Mouse (Mus musculus) hindbrain, postnatal 0 days (tissue): ENCODE results near the gene Npy1r. TPM values are rescaled to one million over a fixed set of nuclear protein-coding genes. Genes with fewer than 3 reads are reported as not detected.

ENCODE experiments used
- ATAC-seq: fragments of 200-750 bp; cut with Nextera tagmentation; 2 replicates; pipeline ENCODE4 v1.8.0; 2017; ENCODE audit warnings: mild to moderate bottlenecking, moderate TSS enrichment, moderate library complexity
- DNase-seq: peaks from one replicate; pipeline ENCODE4 v3.0.0-alpha.2; 2015; ENCODE audit warnings: low spot score
- H3K27ac ChIP-seq: fragments of 300-500 bp; sonication (generic); 2 replicates; pipeline ENCODE4 v1.5.1; 2014; ENCODE audit warnings: mild to moderate bottlenecking
- H3K27me3 ChIP-seq: fragments of 300-500 bp; sonication (generic); 2 replicates; pipeline ENCODE4 v1.6.1; 2014; ENCODE audit warnings: low read length, mixed read lengths; ENCODE audit not compliant: insufficient read depth
- H3K36me3 ChIP-seq: fragments of 300-500 bp; sonication (generic); 2 replicates; pipeline ENCODE4 v1.6.1; 2014; ENCODE audit warnings: low read length, mixed read lengths; ENCODE audit not compliant: insufficient read depth
- H3K4me1 ChIP-seq: fragments of 300-500 bp; sonication (generic); 2 replicates; pipeline ENCODE4 v1.6.1; 2014; ENCODE audit warnings: antibody characterized with exemption, low read length, mixed read lengths; ENCODE audit not compliant: insufficient read depth
- H3K4me2 ChIP-seq: fragments of 300-500 bp; sonication (generic); 2 replicates; pipeline ENCODE4 v1.6.1; 2014; ENCODE audit warnings: low read depth, mild to moderate bottlenecking, low read length, moderate library complexity, mixed read lengths
- H3K4me3 ChIP-seq: fragments of 300-500 bp; sonication (generic); 2 replicates; pipeline ENCODE4 v1.5.1; 2014; ENCODE audit warnings: low read length
- H3K9ac ChIP-seq: fragments of 300-500 bp; sonication (generic); replicated peaks from 2 replicates; pipeline ENCODE4 v1.6.1; 2014; ENCODE audit warnings: mild to moderate bottlenecking, low read length, moderate library complexity, mixed read lengths
- H3K9me3 ChIP-seq: fragments of 300-500 bp; sonication (generic); 2 replicates; pipeline ENCODE4 v1.6.1; 2016; ENCODE audit warnings: low read length, mixed read lengths
- CTCF ChIP-seq: IDR thresholded peaks from 2 replicates; pipeline ENCODE4 v1.5.1; 2016; ENCODE audit warnings: antibody characterized with exemption, control low read depth, low read depth
- WGBS: fragments of 180-500 bp; shearing (Covaris S2); extraction: QIAGEN DNeasy Blood & Tissue Kit; methylation state at CpG from one replicate; pipeline ENCODE4 v1.1.7; 2014; 5-methylcytosine and 5-hydroxymethylcytosine counted together
- polyA plus RNA-seq: library from polyadenylated mRNA; unstranded; fragments of >200 nt; fragmentation: Nextera tagmentation; extraction: Ambion mirVana; gene quantifications from 2 replicates; pipeline ENCODE4 v1.2.1, GENCODE M21; 2015
- total RNA-seq: library from RNA; depleted of rRNA; stranded (reverse); fragments of >200 nt; gene quantifications from 2 replicates; pipeline ENCODE4 v1.2.3, GENCODE M21; 2014; rRNA removed

The Npy1r gene
- total and polyA plus RNA-seq, 2 experiments from 2014 or later = 6.4 to 7.0 TPM

GRCm38 (mm10) chr8:66745612-66746011, 48.6 kb downstream of the Npy1r start:
- ATAC-seq (no peak), DNase-seq (no peak)
- H3K9me3 ChIP-seq = no peaks in the 10 kb centered on the region
- H3K4me1 ChIP-seq = no peaks in the 10 kb centered on the region
- H3K4me3 ChIP-seq = no peak overlapping the region
- H3K27ac ChIP-seq = no peak overlapping the region
- no peak overlapping the region for H3K9ac ChIP-seq
- no peak for TF ChIP-seq CTCF
- no peaks in the 10 kb centered on the region for H3K36me3 ChIP-seq
- 91% methylated on average over 3 of the region's 3 CpGs for WGBS
- H3K4me2 ChIP-seq = no peak overlapping the region
- H3K27me3 ChIP-seq = no peaks in the 10 kb centered on the region

- Histone ChIP-seq H3K9me3 (no peaks in the 10 kb centered on the region), H3K4me1 (no peaks in the 10 kb centered on the region), H3K4me2 (no peak overlapping the region), H3K9ac (no peak overlapping the region), H3K36me3 (no peaks in the 10 kb centered on the region), H3K27ac (no peak overlapping the region), H3K27me3 (no peaks in the 10 kb centered on the region), H3K4me3 (no peak overlapping the region)
- no peak for TF ChIP-seq CTCF
- no peak for ATAC-seq
- DNase-seq = no peak
- WGBS = 72% methylated on average over 2 of the region's 2 CpGs
Measured at GRCm38 (mm10) chr8:66751621-66752020, 54.6 kb downstream of the Npy1r start.

GRCm38 (mm10) chr8:66756161-66756560, 59.2 kb downstream of the Npy1r start:
- no peak for DNase-seq
- no peak overlapping the region for H3K27ac ChIP-seq
- no peaks in the 10 kb centered on the region for H3K27me3 ChIP-seq
- H3K4me1 ChIP-seq = no peaks in the 10 kb centered on the region
- H3K4me2 ChIP-seq = no peak overlapping the region
- H3K36me3 ChIP-seq = no peaks in the 10 kb centered on the region
- no peak for ATAC-seq
- no peak for TF ChIP-seq CTCF
- no peaks in the 10 kb centered on the region for H3K9me3 ChIP-seq
- no peak overlapping the region for H3K9ac ChIP-seq
- no peak overlapping the region for H3K4me3 ChIP-seq
- WGBS = 93% methylated on average over 2 of the region's 2 CpGs

Other genes starting within 250 kb of the Npy1r start
- gene Tma16, start 210.7 kb upstream of the Npy1r start, total RNA-seq = 7.2 and 9.5 TPM in 2 replicates
- 12.2 and 14.2 TPM in 2 replicates for gene Tma16, start 210.7 kb upstream of the Npy1r start, polyA plus RNA-seq
- gene Tktl2, start 185.4 kb upstream of the Npy1r start, total RNA-seq = 0.16 and 0.43 TPM in 2 replicates
- 0.05 and 0.08 TPM in 2 replicates for gene Tktl2, start 185.4 kb upstream of the Npy1r start, polyA plus RNA-seq
- 1.6 and 2.9 TPM in 2 replicates for gene Npy5r, start 9.1 kb upstream of the Npy1r start, total RNA-seq
- 1.0 and 1.7 TPM in 2 replicates for gene Npy5r, start 9.1 kb upstream of the Npy1r start, polyA plus RNA-seq
- gene Naf1, start 163.0 kb downstream of the Npy1r start, total RNA-seq = 7.2 and 9.1 TPM in 2 replicates
- gene Naf1, start 163.0 kb downstream of the Npy1r start, polyA plus RNA-seq = 2.9 TPM in 2 replicates